Mouse (Mus musculus) neural tube, embryonic 14.5 days (tissue): ENCODE data around the gene Shld1. TPM values are rescaled to one million over a fixed set of nuclear protein-coding genes. Genes with fewer than 3 reads are reported as not detected.

Experiments used
- ATAC-seq: fragments of 200-750 bp; cut with Nextera tagmentation; 2 replicates; pipeline ENCODE4 v1.8.0; 2017; ENCODE audit warnings: low read depth, mild to moderate bottlenecking, moderate TSS enrichment, moderate library complexity
- H3K27ac ChIP-seq: fragments of 300-500 bp; sonication (generic); 2 replicates; pipeline ENCODE4 v1.5.1; 2014; ENCODE audit warnings: low read depth, mild to moderate bottlenecking, control low read depth, low read length, moderate library complexity, mixed read lengths
- H3K27me3 ChIP-seq: fragments of 300-500 bp; sonication (generic); 2 replicates; pipeline ENCODE4 v1.6.1; 2014; ENCODE audit warnings: low read length; ENCODE audit not compliant: control insufficient read depth, insufficient read depth
- H3K36me3 ChIP-seq: fragments of 300-500 bp; sonication (generic); 2 replicates; pipeline ENCODE4 v1.6.1; 2014; ENCODE audit warnings: low read length, mixed read lengths; ENCODE audit not compliant: control insufficient read depth, insufficient read depth
- H3K4me1 ChIP-seq: fragments of 300-500 bp; sonication (generic); 2 replicates; pipeline ENCODE4 v1.6.1; 2014; ENCODE audit warnings: low read length; ENCODE audit not compliant: control insufficient read depth, insufficient read depth
- H3K4me2 ChIP-seq: fragments of 300-500 bp; sonication (generic); 2 replicates; pipeline ENCODE4 v1.6.1; 2014; ENCODE audit warnings: mild to moderate bottlenecking, low read depth, low read length, control low read depth
- H3K4me3 ChIP-seq: fragments of 300-500 bp; sonication (generic); 2 replicates; pipeline ENCODE4 v1.5.1; 2014; ENCODE audit warnings: low read depth, low read length, control low read depth, mixed read lengths
- H3K9ac ChIP-seq: fragments of 300-500 bp; sonication (generic); replicated peaks from 2 replicates; pipeline ENCODE4 v1.6.1; 2014; ENCODE audit warnings: low read depth, mild to moderate bottlenecking, control low read depth, low read length, mixed read lengths
- H3K9me3 ChIP-seq: fragments of 300-500 bp; sonication (generic); 2 replicates; pipeline ENCODE4 v1.6.1; 2016; ENCODE audit warnings: low read length; ENCODE audit not compliant: control insufficient read depth
- WGBS: fragments of 180-500 bp; shearing (Covaris S2); extraction: QIAGEN DNeasy Blood & Tissue Kit; methylation state at CpG from one replicate; pipeline ENCODE4 v1.1.7; 2014; 5-methylcytosine and 5-hydroxymethylcytosine counted together
- polyA plus RNA-seq: library from polyadenylated mRNA; unstranded; fragments of >200 nt; fragmentation: Nextera tagmentation; extraction: Ambion mirVana; gene quantifications from 2 replicates; pipeline ENCODE4 v1.2.1, GENCODE M21; 2014

Gene Shld1
- polyA plus RNA-seq, 1 experiment from 2014 or later: 22.1 TPM

DNA sequence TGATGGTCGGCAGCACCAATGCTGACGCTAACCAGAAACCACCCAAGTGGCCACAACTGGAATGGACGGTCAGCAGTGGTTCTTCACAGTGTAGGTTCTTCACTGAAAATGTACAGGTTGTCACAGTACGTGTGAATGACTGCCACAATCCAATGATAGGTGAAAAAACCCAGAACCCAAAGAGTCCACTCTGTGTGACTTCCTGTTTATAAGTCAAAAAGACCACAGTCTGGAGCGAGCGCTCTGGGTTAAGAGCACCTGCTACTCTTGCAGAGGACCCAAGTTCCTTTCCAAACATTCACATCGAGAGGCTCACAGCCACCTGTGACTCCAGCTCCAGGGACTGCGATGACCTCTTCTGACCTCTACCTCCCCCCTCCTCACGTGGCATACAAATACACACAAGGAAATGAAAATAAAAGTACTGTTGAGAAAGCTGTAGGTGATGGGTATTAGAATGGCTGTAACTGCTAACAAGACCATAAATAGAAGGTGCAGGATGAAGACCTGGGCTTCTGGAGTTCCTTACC is 38.7 kb downstream of the Shld1 start:
- Histone ChIP-seq H3K4me2 (no peak overlapping the region), H3K9ac (no peak overlapping the region), H3K4me3 (no peak overlapping the region), H3K4me1 (peaks cover 15% of the 10 kb centered on the region), H3K27me3 (no peaks in the 10 kb centered on the region), H3K9me3 (no peaks in the 10 kb centered on the region), H3K36me3 (no peaks in the 10 kb centered on the region), H3K27ac (no peak overlapping the region)
- 94% methylated on average over 9 of the region's 9 CpGs for WGBS
- ATAC-seq: no peak

DNA sequence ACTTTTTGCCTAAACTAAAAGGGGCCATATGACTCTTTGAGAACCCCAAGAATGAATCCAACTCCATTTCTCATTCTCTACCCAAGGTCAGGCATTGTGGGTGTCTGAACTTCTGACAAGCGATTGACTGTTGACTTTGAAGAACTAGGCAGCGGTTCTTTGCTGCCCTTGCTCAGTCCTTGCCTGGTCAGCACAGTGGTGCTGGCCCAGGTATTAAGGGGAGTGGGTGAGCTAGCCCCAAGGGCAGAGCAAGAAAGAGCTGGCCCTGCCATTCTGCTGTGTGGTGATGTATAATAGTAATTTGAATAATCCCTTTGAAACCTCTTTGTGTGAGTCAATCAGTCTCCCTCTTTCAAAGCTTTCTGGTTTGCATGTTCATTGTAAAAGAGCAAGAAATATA is 39.4 kb downstream of the Shld1 start:
- H3K4me1 ChIP-seq: peaks cover 12% of the 10 kb centered on the region
- H3K27me3 ChIP-seq: no peaks in the 10 kb centered on the region
- H3K27ac ChIP-seq: no peak overlapping the region
- H3K4me3 ChIP-seq: no peak overlapping the region
- ATAC-seq: no peak
- 82% methylated on average over 2 of the region's 2 CpGs for WGBS
- no peak overlapping the region for H3K9ac ChIP-seq
- H3K36me3 ChIP-seq: no peaks in the 10 kb centered on the region
- H3K4me2 ChIP-seq: no peak overlapping the region
- H3K9me3 ChIP-seq: no peaks in the 10 kb centered on the region

- Histone ChIP-seq H3K27ac (no peak overlapping the region), H3K9me3 (no peaks in the 10 kb centered on the region), H3K4me3 (no peak overlapping the region), H3K27me3 (no peaks in the 10 kb centered on the region), H3K36me3 (no peaks in the 10 kb centered on the region), H3K9ac (no peak overlapping the region), H3K4me1 (0 out of 2 replicates have a peak, but pooled peaks cover 3% of the 10 kb centered on the region), H3K4me2 (no peak overlapping the region)
- WGBS: 92% methylated on average over 5 of the region's 5 CpGs
- ATAC-seq: no peak
Observed at GRCm38 (mm10) chr2:132732940-132733339, 46.2 kb downstream of the Shld1 start.

DNA sequence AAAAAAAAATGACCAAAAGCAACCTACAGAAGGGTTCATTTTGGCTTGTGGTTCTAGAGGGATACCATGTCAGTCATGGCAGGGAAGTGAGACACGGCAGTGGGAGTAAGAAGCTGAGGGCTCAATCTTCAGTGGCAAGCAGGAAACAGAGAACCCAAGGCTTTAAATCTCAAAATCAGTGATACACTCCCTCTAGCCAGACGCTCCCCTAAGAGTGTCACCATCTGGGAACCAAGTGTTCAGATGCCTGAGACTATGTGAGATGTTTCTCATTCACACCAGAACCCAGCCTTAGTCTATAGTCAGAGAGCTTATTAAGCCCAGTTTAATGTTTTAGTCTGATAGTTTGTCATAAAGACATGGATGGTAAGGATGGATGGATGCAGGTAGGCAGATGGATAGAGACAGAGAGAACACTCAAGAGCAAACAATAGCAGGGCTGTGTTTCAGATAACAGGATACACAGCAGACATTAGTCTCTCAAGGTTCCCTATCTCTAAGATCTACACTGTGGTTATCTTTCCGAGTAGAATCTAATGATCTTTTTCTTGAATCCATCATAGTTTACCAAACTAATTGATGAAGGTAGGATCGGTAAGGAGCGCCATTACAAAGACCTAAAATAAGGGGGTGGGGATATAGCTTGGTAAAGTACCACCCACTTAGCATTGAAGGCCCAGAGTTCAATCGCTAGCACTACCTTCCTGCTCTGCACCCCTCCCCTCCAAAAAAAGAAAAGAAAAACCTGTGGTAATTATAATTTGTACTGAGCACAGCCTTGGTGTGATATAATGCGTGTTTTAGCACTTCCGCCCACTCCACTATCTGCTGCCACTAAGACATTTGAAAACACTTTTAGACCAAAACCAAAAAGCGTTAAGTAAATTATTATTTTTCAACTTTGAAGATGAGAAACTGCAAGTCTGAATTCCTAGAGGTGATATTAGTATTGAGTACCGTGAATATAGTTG is 47.2 kb downstream of the Shld1 start:
- Histone ChIP-seq H3K9me3 (no peaks in the 10 kb centered on the region), H3K4me3 (no peak overlapping the region), H3K27ac (no peak overlapping the region), H3K4me1 (0 out of 2 replicates have a peak, but pooled peaks cover 3% of the 10 kb centered on the region), H3K36me3 (no peaks in the 10 kb centered on the region), H3K27me3 (no peaks in the 10 kb centered on the region), H3K9ac (no peak overlapping the region), H3K4me2 (no peak overlapping the region)
- ATAC-seq: no peak
- WGBS: 96% methylated on average over 10 of the region's 10 CpGs

GRCm38 (mm10) chr2:132738816-132739432 is 52.2 kb downstream of the Shld1 start:
- Histone ChIP-seq H3K27ac (no peak overlapping the region), H3K4me3 (no peak overlapping the region), H3K9me3 (no peaks in the 10 kb centered on the region), H3K4me2 (no peak overlapping the region), H3K4me1 (0 out of 2 replicates have a peak, but pooled peaks cover 3% of the 10 kb centered on the region), H3K36me3 (no peaks in the 10 kb centered on the region), H3K27me3 (no peaks in the 10 kb centered on the region), H3K9ac (no peak overlapping the region)
- WGBS: 67% methylated on average over 1 of the region's 2 CpGs
- ATAC-seq: no peak

- WGBS: 65% methylated on average over 8 of the region's 8 CpGs
- no peaks in the 10 kb centered on the region for H3K36me3 ChIP-seq
- no peak overlapping the region for H3K27ac ChIP-seq
- no peak overlapping the region for H3K9ac ChIP-seq
- H3K4me2 ChIP-seq: no peak overlapping the region
- no peaks in the 10 kb centered on the region for H3K9me3 ChIP-seq
- 0 out of 2 replicates have a peak, but pooled peaks cover 3% of the 10 kb centered on the region for H3K4me1 ChIP-seq
- H3K27me3 ChIP-seq: no peaks in the 10 kb centered on the region
- H3K4me3 ChIP-seq: no peak overlapping the region
- ATAC-seq: no peak
Observed at GRCm38 (mm10) chr2:132741862-132742347, 55.2 kb downstream of the Shld1 start.

GRCm38 (mm10) chr2:132744866-132745265 is 58.1 kb downstream of the Shld1 start:
- Histone ChIP-seq H3K27me3 (no peaks in the 10 kb centered on the region), H3K36me3 (no peaks in the 10 kb centered on the region), H3K4me1 (no peaks in the 10 kb centered on the region), H3K9ac (no peak overlapping the region), H3K4me3 (no peak overlapping the region), H3K27ac (no peak overlapping the region), H3K4me2 (no peak overlapping the region), H3K9me3 (no peaks in the 10 kb centered on the region)
- no peak for ATAC-seq
- WGBS: 95% methylated on average over 5 of the region's 5 CpGs

GRCm38 (mm10) chr2:132746108-132746507 is 59.4 kb downstream of the Shld1 start:
- H3K36me3 ChIP-seq: peaks cover 2% of the 10 kb centered on the region
- WGBS: 92% methylated on average over 3 of the region's 3 CpGs
- H3K4me3 ChIP-seq: no peak overlapping the region
- H3K9ac ChIP-seq: no peak overlapping the region
- no peak overlapping the region for H3K27ac ChIP-seq
- H3K27me3 ChIP-seq: no peaks in the 10 kb centered on the region
- ATAC-seq: no peak
- H3K4me1 ChIP-seq: no peaks in the 10 kb centered on the region
- no peaks in the 10 kb centered on the region for H3K9me3 ChIP-seq
- H3K4me2 ChIP-seq: no peak overlapping the region

- Histone ChIP-seq H3K4me2 (no peak overlapping the region), H3K4me1 (no peaks in the 10 kb centered on the region), H3K9ac (no peak overlapping the region), H3K4me3 (no peak overlapping the region), H3K36me3 (peaks cover 6% of the 10 kb centered on the region), H3K27ac (no peak overlapping the region), H3K27me3 (no peaks in the 10 kb centered on the region), H3K9me3 (no peaks in the 10 kb centered on the region)
- no peak for ATAC-seq
Observed at GRCm38 (mm10) chr2:132750726-132751125, 64.0 kb downstream of the Shld1 start.
